Mouse (Mus musculus): Measurements from ENCODE around the gene Rims1. TPM values are rescaled to one million over a fixed set of nuclear protein-coding genes. Genes with fewer than 3 reads are reported as not detected.
A peak's percentile ranks its signal among the peaks of the same experiment; 100 is the strongest.

Rims1 gene
- polyA plus RNA-seq, 1 experiment from 2014 or later: 10.3 TPM

GRCm38 (mm10) chr1:22508735-22509615 is 296.8 kb downstream of the Rims1 start:
- Histone ChIP-seq H3K27ac (ENCODE audit: low read length) (no peak overlapping the region), H3K4me1 (replicated peaks; ENCODE audit: control insufficient read depth, insufficient read depth, low read length) (no peaks in the 10 kb centered on the region), H3K9ac (replicated peaks; ENCODE audit: low read depth, low read length) (no peak overlapping the region), H3K4me3 (replicated peaks; ENCODE audit: low read length) (no peak overlapping the region), H3K9me3 (ENCODE audit: control insufficient read depth, low read length) (no peaks in the 10 kb centered on the region), H3K4me2 (ENCODE audit: low read length) (no peak overlapping the region), H3K27me3 (replicated peaks; ENCODE audit: control insufficient read depth, insufficient read depth, low read length) (no peaks in the 10 kb centered on the region), H3K36me3 (ENCODE audit: control insufficient read depth, insufficient read depth) (no peaks in the 10 kb centered on the region)
- peak; percentile 12; the same call in 1 of the 2 replicates for ATAC-seq
- WGBS: 59% methylated on average over 11 of the region's 11 CpGs

- Histone ChIP-seq H3K27me3 (replicated peaks; ENCODE audit: control insufficient read depth, insufficient read depth, low read length) (no peaks in the 10 kb centered on the region), H3K4me2 (ENCODE audit: low read length) (no peak overlapping the region), H3K9me3 (ENCODE audit: control insufficient read depth, low read length) (no peaks in the 10 kb centered on the region), H3K27ac (ENCODE audit: low read length) (no peak overlapping the region), H3K4me3 (replicated peaks; ENCODE audit: low read length) (no peak overlapping the region), H3K4me1 (replicated peaks; ENCODE audit: control insufficient read depth, insufficient read depth, low read length) (no peaks in the 10 kb centered on the region), H3K36me3 (ENCODE audit: control insufficient read depth, insufficient read depth) (no peaks in the 10 kb centered on the region), H3K9ac (replicated peaks; ENCODE audit: low read depth, low read length) (no peak overlapping the region)
- peak; percentile 76; the same call in 1 of the 2 replicates for ATAC-seq
- WGBS: 48% methylated on average over 7 of the region's 7 CpGs
These were observed 318.4 kb downstream of the Rims1 start for GRCm38 (mm10) chr1:22487270-22487864.

- Histone ChIP-seq H3K9ac (replicated peaks; ENCODE audit: low read depth, low read length) (no peak overlapping the region), H3K9me3 (ENCODE audit: control insufficient read depth, low read length) (peaks cover 3% of the 10 kb centered on the region; the same call in 1 of the 2 replicates), H3K4me3 (replicated peaks; ENCODE audit: low read length) (no peak overlapping the region), H3K4me1 (replicated peaks; ENCODE audit: control insufficient read depth, insufficient read depth, low read length) (no peaks in the 10 kb centered on the region), H3K27ac (ENCODE audit: low read length) (no peak overlapping the region), H3K36me3 (ENCODE audit: control insufficient read depth, insufficient read depth) (0 out of 2 replicates have a peak, but pooled peaks cover 3% of the 10 kb centered on the region), H3K4me2 (ENCODE audit: low read length) (no peak overlapping the region), H3K27me3 (replicated peaks; ENCODE audit: control insufficient read depth, insufficient read depth, low read length) (no peaks in the 10 kb centered on the region)
- ATAC-seq: peak; percentile 74
- 65% methylated on average over 2 of the region's 2 CpGs for WGBS
These were observed 329.6 kb downstream of the Rims1 start for GRCm38 (mm10) chr1:22476220-22476619.

GRCm38 (mm10) chr1:22467033-22467432 is 338.8 kb downstream of the Rims1 start:
- H3K9me3 ChIP-seq (ENCODE audit: control insufficient read depth, low read length): no peaks in the 10 kb centered on the region

GRCm38 (mm10) chr1:22466597-22466996 is 339.2 kb downstream of the Rims1 start:
- Histone ChIP-seq H3K27ac (ENCODE audit: low read length) (no peak overlapping the region), H3K36me3 (ENCODE audit: control insufficient read depth, insufficient read depth) (no peaks in the 10 kb centered on the region), H3K4me2 (ENCODE audit: low read length) (no peak overlapping the region), H3K9me3 (ENCODE audit: control insufficient read depth, low read length) (no peaks in the 10 kb centered on the region), H3K4me3 (replicated peaks; ENCODE audit: low read length) (no peak overlapping the region), H3K4me1 (replicated peaks; ENCODE audit: control insufficient read depth, insufficient read depth, low read length) (no peaks in the 10 kb centered on the region), H3K27me3 (replicated peaks; ENCODE audit: control insufficient read depth, insufficient read depth, low read length) (no peaks in the 10 kb centered on the region), H3K9ac (replicated peaks; ENCODE audit: low read depth, low read length) (no peak overlapping the region)
- whole genome bisulfite sequencing: 23% methylated on average over 2 of the region's 2 CpGs
- ATAC-seq: no peak

More at GRCm38 (mm10) chr1:22467033-22467432, 338.8 kb downstream of the Rims1 start:
- ATAC-seq: no peak
- 73% methylated on average over 3 of the region's 3 CpGs for WGBS
- Histone ChIP-seq H3K36me3 (ENCODE audit: control insufficient read depth, insufficient read depth) (no peaks in the 10 kb centered on the region), H3K4me3 (replicated peaks; ENCODE audit: low read length) (no peak overlapping the region), H3K27ac (ENCODE audit: low read length) (no peak overlapping the region), H3K4me2 (ENCODE audit: low read length) (no peak overlapping the region), H3K9ac (replicated peaks; ENCODE audit: low read depth, low read length) (no peak overlapping the region), H3K4me1 (replicated peaks; ENCODE audit: control insufficient read depth, insufficient read depth, low read length) (no peaks in the 10 kb centered on the region), H3K27me3 (replicated peaks; ENCODE audit: control insufficient read depth, insufficient read depth, low read length) (no peaks in the 10 kb centered on the region)

- Histone ChIP-seq H3K4me1 (replicated peaks; ENCODE audit: control insufficient read depth, insufficient read depth, low read length) (no peaks in the 10 kb centered on the region), H3K27me3 (replicated peaks; ENCODE audit: control insufficient read depth, insufficient read depth, low read length) (no peaks in the 10 kb centered on the region), H3K9ac (replicated peaks; ENCODE audit: low read depth, low read length) (no peak overlapping the region), H3K4me3 (replicated peaks; ENCODE audit: low read length) (no peak overlapping the region), H3K36me3 (ENCODE audit: control insufficient read depth, insufficient read depth) (no peaks in the 10 kb centered on the region), H3K9me3 (ENCODE audit: control insufficient read depth, low read length) (no peaks in the 10 kb centered on the region), H3K27ac (ENCODE audit: low read length) (no peak overlapping the region), H3K4me2 (ENCODE audit: low read length) (no peak overlapping the region)
- ATAC-seq: no peak
- 89% methylated on average over 2 of the region's 2 CpGs for WGBS
These were observed 381.8 kb downstream of the Rims1 start for GRCm38 (mm10) chr1:22424020-22424419.

GRCm38 (mm10) chr1:22422102-22422501 is 383.7 kb downstream of the Rims1 start:
- Histone ChIP-seq H3K4me1 (replicated peaks; ENCODE audit: control insufficient read depth, insufficient read depth, low read length) (no peaks in the 10 kb centered on the region), H3K9me3 (ENCODE audit: control insufficient read depth, low read length) (no peaks in the 10 kb centered on the region), H3K27ac (ENCODE audit: low read length) (no peak overlapping the region), H3K4me2 (ENCODE audit: low read length) (no peak overlapping the region), H3K9ac (replicated peaks; ENCODE audit: low read depth, low read length) (no peak overlapping the region), H3K36me3 (ENCODE audit: control insufficient read depth, insufficient read depth) (no peaks in the 10 kb centered on the region), H3K27me3 (replicated peaks; ENCODE audit: control insufficient read depth, insufficient read depth, low read length) (no peaks in the 10 kb centered on the region), H3K4me3 (replicated peaks; ENCODE audit: low read length) (no peak overlapping the region)
- 80% methylated on average over 5 of the region's 5 CpGs for WGBS
- ATAC-seq: no peak

GRCm38 (mm10) chr1:22410173-22410572 is 395.6 kb downstream of the Rims1 start:
- Histone ChIP-seq H3K9ac (replicated peaks; ENCODE audit: low read depth, low read length) (no peak overlapping the region), H3K27ac (ENCODE audit: low read length) (no peak overlapping the region), H3K4me3 (replicated peaks; ENCODE audit: low read length) (no peak overlapping the region), H3K4me2 (ENCODE audit: low read length) (no peak overlapping the region), H3K9me3 (ENCODE audit: control insufficient read depth, low read length) (no peaks in the 10 kb centered on the region), H3K27me3 (replicated peaks; ENCODE audit: control insufficient read depth, insufficient read depth, low read length) (no peaks in the 10 kb centered on the region), H3K36me3 (ENCODE audit: control insufficient read depth, insufficient read depth) (no peaks in the 10 kb centered on the region), H3K4me1 (replicated peaks; ENCODE audit: control insufficient read depth, insufficient read depth, low read length) (no peaks in the 10 kb centered on the region)
- 83% methylated on average over 7 of the region's 7 CpGs for WGBS
- no peak for ATAC-seq

- Histone ChIP-seq H3K36me3 (ENCODE audit: control insufficient read depth, insufficient read depth) (no peaks in the 10 kb centered on the region), H3K9me3 (ENCODE audit: control insufficient read depth, low read length) (no peaks in the 10 kb centered on the region), H3K4me1 (replicated peaks; ENCODE audit: control insufficient read depth, insufficient read depth, low read length) (no peaks in the 10 kb centered on the region), H3K4me3 (replicated peaks; ENCODE audit: low read length) (no peak overlapping the region), H3K9ac (replicated peaks; ENCODE audit: low read depth, low read length) (no peak overlapping the region), H3K27ac (ENCODE audit: low read length) (no peak overlapping the region), H3K4me2 (ENCODE audit: low read length) (no peak overlapping the region), H3K27me3 (replicated peaks; ENCODE audit: control insufficient read depth, insufficient read depth, low read length) (no peaks in the 10 kb centered on the region)
- WGBS: 68% methylated on average over 3 of the region's 3 CpGs
- ATAC-seq: no peak
These were observed 419.4 kb downstream of the Rims1 start for GRCm38 (mm10) chr1:22386361-22386760.
